Mouse (Mus musculus): ENCODE results near the gene Fgfr2.

GRCm38 (mm10) chr7:133027930-133028329, 95.2 kb downstream of the Fgfr2 start:
- TF ChIP-seq POLR2A (IDR thresholded peaks at IDR 0.05; ENCODE audit: insufficient read length, low read depth) (no peak), USF1 (IDR thresholded peaks at IDR 0.05; ENCODE audit: low read depth) (no peak), E2F4 (IDR thresholded peaks at IDR 0.05; ENCODE audit: insufficient read depth) (no peak), MYOD1 (IDR thresholded peaks at IDR 0.05; ENCODE audit: control insufficient read depth in 1 of 3, insufficient read length in 2 of 3, low read depth in 2 of 3) (no peak)
